Mouse (Mus musculus): ENCODE results near the gene Prkar2b. TPM values are rescaled to one million over a fixed set of nuclear protein-coding genes. Genes with fewer than 3 reads are reported as not detected.

The Prkar2b gene
- total and polyA plus RNA-seq, 3 experiments = 2.5 to 6.1 (median 2.9) TPM

- no peaks in the 10 kb centered on the region for H3K36me3 ChIP-seq (replicated peaks in 1 of 2; ENCODE audit: control insufficient read depth in 1 of 2, insufficient read depth in 1 of 2, low read length in 1 of 2)
- H3K79me2 ChIP-seq (replicated peaks; ENCODE audit: control insufficient read depth, extremely low read depth, insufficient read depth, poor library complexity, severe bottlenecking) = no peaks in the 10 kb centered on the region
- H3K9me3 ChIP-seq (replicated peaks; ENCODE audit: low read length) = no peaks in the 10 kb centered on the region
- no peaks in the 10 kb centered on the region for H3K4me1 ChIP-seq (ENCODE audit: control insufficient read depth in 1 of 2, insufficient read depth in 2 of 2)
- dilution Hi-C loops (cut with MboI; ENCODE audit: extremely low pct_ligation_motif_present, extremely low pct_unique_long_range_greater_than_20kb, low sequenced_read_pairs) = no loop called here
- H3K4me2 ChIP-seq (ENCODE audit: insufficient read depth, low read depth, poor library complexity, severe bottlenecking) = no peak overlapping the region
- no peak for DNase-seq (ENCODE audit: extremely low read depth)
- H3K9ac ChIP-seq (ENCODE audit: insufficient read depth, low read depth) = no peak overlapping the region
- H3K4me3 ChIP-seq (replicated peaks in 1 of 3; ENCODE audit: low read depth in 2 of 3, low read length in 2 of 3, poor library complexity in 1 of 3) = no peak overlapping the region
- no peak overlapping the region for H3K27ac ChIP-seq (ENCODE audit: insufficient read depth, low read depth)
- H3K27me3 ChIP-seq (replicated peaks) = no peaks in the 10 kb centered on the region
- TF ChIP-seq RAD21 (IDR thresholded peaks at IDR 0.05; ENCODE audit: low read depth, low read length) (no peak), UBTF (IDR thresholded peaks at IDR 0.05; ENCODE audit: low read depth, low read length) (no peak), NELFE (IDR thresholded peaks at IDR 0.05; ENCODE audit: low read depth, low read length) (no peak), ZKSCAN1 (IDR thresholded peaks at IDR 0.05; ENCODE audit: borderline replicate concordance, low read depth, low read length) (no peak), POLR2A (IDR thresholded peaks at IDR 0.05; ENCODE audit: low read depth, low read length) (no peak), NRF1 (IDR thresholded peaks at IDR 0.05; ENCODE audit: low read depth, low read length) (no peak), CTCF (conservative IDR thresholded peaks at IDR 0.05 in 1 of 2, IDR thresholded peaks at IDR 0.05 in 1 of 2; ENCODE audit: low read depth in 2 of 2, low read length in 2 of 2) (no peak), MAZ (IDR thresholded peaks at IDR 0.05; ENCODE audit: low read depth, low read length) (no peak), RCOR1 (conservative IDR thresholded peaks at IDR 0.05; ENCODE audit: low read depth, low read length) (no peak), USF2 (conservative IDR thresholded peaks at IDR 0.05; ENCODE audit: low read depth, low read length) (no peak), USF1 (IDR thresholded peaks at IDR 0.05; ENCODE audit: low read depth, low read length) (no peak), E2F4 (IDR thresholded peaks at IDR 0.05; ENCODE audit: insufficient replicate concordance, low read depth, low read length) (no peak), KAT2A (IDR thresholded peaks at IDR 0.05; ENCODE audit: insufficient replicate concordance, low read length) (no peak), ZMIZ1 (IDR thresholded peaks at IDR 0.05; ENCODE audit: low read depth, low read length) (no peak), ETS1 (conservative IDR thresholded peaks at IDR 0.05; ENCODE audit: low read depth, low read length) (no peak), ZC3H11A (IDR thresholded peaks at IDR 0.05; ENCODE audit: low read depth, low read length) (no peak), MXI1 (IDR thresholded peaks at IDR 0.05; ENCODE audit: low read depth, low read length) (no peak), MAFK (IDR thresholded peaks at IDR 0.05; ENCODE audit: insufficient replicate concordance, low read length) (no peak), EP300 (IDR thresholded peaks at IDR 0.05; ENCODE audit: low read length) (no peak), SMC3 (IDR thresholded peaks at IDR 0.05; ENCODE audit: low read depth, low read length) (no peak)
- in situ Hi-C loops (cut with MboI; ENCODE audit: low pct_ligation_motif_present, low pct_unique_long_range_greater_than_20kb, low sequenced_read_pairs) = loop anchor here (10.0 kb wide), 1 partner anchor 70 kb away; no protein-coding TSS in a partner anchor
Observed at GRCm38 (mm10) chr12:31984664-31985063, 76.4 kb downstream of the Prkar2b start.

DNA sequence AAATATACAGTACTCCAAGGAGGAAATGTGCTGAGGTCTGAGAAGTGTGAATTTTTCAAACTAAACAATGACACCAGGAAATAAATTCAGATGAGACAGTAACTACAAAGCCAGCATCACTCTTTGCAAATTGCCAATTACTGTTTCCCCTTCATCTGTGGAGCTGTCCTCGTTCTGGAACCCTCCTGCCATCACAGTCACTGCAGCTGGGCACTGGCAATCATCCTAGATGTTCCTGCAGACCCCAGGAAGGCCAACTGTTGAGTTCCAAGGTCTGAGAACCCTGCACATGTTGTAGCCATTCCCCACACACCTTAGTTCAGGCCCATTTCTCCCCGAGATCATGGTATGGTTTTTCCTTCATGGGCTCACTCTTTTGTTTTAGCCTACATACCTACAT is 76.9 kb downstream of the Prkar2b start:
- no peak for DNase-seq (ENCODE audit: extremely low read depth)
- Histone ChIP-seq H3K9ac (ENCODE audit: insufficient read depth, low read depth) (no peak overlapping the region), H3K4me3 (replicated peaks in 1 of 3; ENCODE audit: low read depth in 2 of 3, low read length in 2 of 3, poor library complexity in 1 of 3) (no peak overlapping the region), H3K4me2 (ENCODE audit: insufficient read depth, low read depth, poor library complexity, severe bottlenecking) (no peak overlapping the region), H3K9me3 (replicated peaks; ENCODE audit: low read length) (no peaks in the 10 kb centered on the region), H3K4me1 (ENCODE audit: control insufficient read depth in 1 of 2, insufficient read depth in 2 of 2) (no peaks in the 10 kb centered on the region), H3K79me2 (replicated peaks; ENCODE audit: control insufficient read depth, extremely low read depth, insufficient read depth, poor library complexity, severe bottlenecking) (no peaks in the 10 kb centered on the region), H3K36me3 (replicated peaks in 1 of 2; ENCODE audit: control insufficient read depth in 1 of 2, insufficient read depth in 1 of 2, low read length in 1 of 2) (no peaks in the 10 kb centered on the region), H3K27ac (ENCODE audit: insufficient read depth, low read depth) (no peak overlapping the region), H3K27me3 (replicated peaks) (no peaks in the 10 kb centered on the region)
- TF ChIP-seq MXI1 (IDR thresholded peaks at IDR 0.05; ENCODE audit: low read depth, low read length) = no peak
- dilution Hi-C loops (cut with MboI; ENCODE audit: extremely low pct_ligation_motif_present, extremely low pct_unique_long_range_greater_than_20kb, low sequenced_read_pairs) = no loop called here
- in situ Hi-C loops (cut with MboI; ENCODE audit: low pct_ligation_motif_present, low pct_unique_long_range_greater_than_20kb, low sequenced_read_pairs) = loop anchor here (10.0 kb wide), 1 partner anchor 71 kb away; no protein-coding TSS in a partner anchor
